Mouse (Mus musculus) liver, adult 2 months (tissue): ENCODE results near the gene Aqp5.

Source experiments
- CTCF ChIP-seq: fragments of 200-500 bp; IDR thresholded peaks from 2 replicates; pipeline ENCODE4 v1.5.1; 2011; ENCODE audit warnings: low read depth, low read length, control low read depth
- POLR2A ChIP-seq: fragments of 200-500 bp; IDR thresholded peaks from 2 replicates; pipeline ENCODE4 v1.6.1; 2011; ENCODE audit warnings: low read length, control low read depth; ENCODE audit not compliant: insufficient read depth; ENCODE audit errors: extremely low read depth

GRCm38 (mm10) chr15:99553767-99554166, 36.8 kb upstream of the Aqp5 start:
- no peak for TF ChIP-seq CTCF
- no peak for TF ChIP-seq POLR2A
